8 mouse cellular contexts compared by ENCODE assay signal in genomic region chr17:35829737-35830136, GRCm38 (mm10). TPM values are rescaled to one million over a fixed set of nuclear protein-coding genes. Genes with fewer than 3 reads are reported as not detected.
DNase-seq lines count a peak whose midpoint lies in the region; ATAC-seq lines count a peak whose summit lies in the region.

No protein-coding gene starts in this region.

- DNase-seq in A20 (ENCODE audit: low read depth, low spot score): peak; percentile 90
- peak; percentile 84 for DNase-seq in adrenal gland, postnatal 25 days
- DNase-seq in liver, embryonic 13.5 days: peak; percentile 78
- DNase-seq in natural killer cell, adult 2 months (ENCODE audit: low spot score in 2 of 2): peak; percentile 83 to 90

- peak; percentile 33; the same call in 1 of the 2 replicates for ATAC-seq in embryonic facial prominence, embryonic 13.5 days (ENCODE audit: insufficient number of reproducible peaks, insufficient read depth, low FRiP score, low TSS enrichment, low read depth)
- ATAC-seq in heart, embryonic 11.5 days (replicated peaks; ENCODE audit: insufficient number of reproducible peaks, low FRiP score, low TSS enrichment): peak; percentile 60
- ATAC-seq in kidney, embryonic 14.5 days (ENCODE audit: low FRiP score, low TSS enrichment): peak; percentile 75
- peak; percentile 68 for ATAC-seq in liver, embryonic 13.5 days (ENCODE audit: low read depth)
- peak; percentile 82 for ATAC-seq in stomach, embryonic 16.5 days (ENCODE audit: insufficient read depth, low FRiP score)

- H3K4me3 ChIP-seq in embryonic facial prominence, embryonic 13.5 days: 0 out of 2 replicates have a peak overlapping the region, but pooled peaks have one; percentile 7
- H3K4me3 ChIP-seq in heart, embryonic 11.5 days (ENCODE audit: low read depth, low read length): no peak overlapping the region
- peak overlapping the region; percentile 7 for H3K4me3 ChIP-seq in kidney, embryonic 14.5 days (ENCODE audit: low read length)
- 0 out of 2 replicates have a peak overlapping the region, but pooled peaks have one; percentile 6 for H3K4me3 ChIP-seq in liver, embryonic 13.5 days (replicated peaks)
- H3K4me3 ChIP-seq in stomach, embryonic 16.5 days (replicated peaks; ENCODE audit: low read length): no peak overlapping the region; the same call in 1 of the 2 replicates

- H3K27me3 ChIP-seq in embryonic facial prominence, embryonic 13.5 days: no peaks in the 10 kb centered on the region
- H3K27me3 ChIP-seq in heart, embryonic 11.5 days (ENCODE audit: control insufficient read depth, insufficient read depth, low read length): no peaks in the 10 kb centered on the region
- no peaks in the 10 kb centered on the region for H3K27me3 ChIP-seq in kidney, embryonic 14.5 days (ENCODE audit: control insufficient read depth, insufficient read depth, low read length)
- no peaks in the 10 kb centered on the region for H3K27me3 ChIP-seq in liver, embryonic 13.5 days
- H3K27me3 ChIP-seq in stomach, embryonic 16.5 days (ENCODE audit: control insufficient read depth, insufficient read depth, low read length): no peaks in the 10 kb centered on the region

- WGBS in embryonic facial prominence, embryonic 13.5 days: 3% methylated on average over 21 of the region's 21 CpGs
- WGBS in heart, embryonic 11.5 days (ENCODE audit: insufficient replicate concordance): 2% methylated on average over 21 of the region's 21 CpGs
- WGBS in kidney, embryonic 14.5 days: 2% methylated on average over 21 of the region's 21 CpGs
- 4% methylated on average over 21 of the region's 21 CpGs for WGBS in liver, embryonic 13.5 days (ENCODE audit: insufficient replicate concordance)
- WGBS in stomach, embryonic 16.5 days: under 1% methylated on average over 21 of the region's 21 CpGs

- H3K36me3 ChIP-seq in embryonic facial prominence, embryonic 13.5 days: peaks cover 90% of the 10 kb centered on the region
- peaks cover 41% of the 10 kb centered on the region for H3K36me3 ChIP-seq in heart, embryonic 11.5 days (ENCODE audit: control insufficient read depth, insufficient read depth, low read length)
- peaks cover 51% of the 10 kb centered on the region for H3K36me3 ChIP-seq in kidney, embryonic 14.5 days (ENCODE audit: control insufficient read depth, insufficient read depth, low read length)
- peaks cover 75% of the 10 kb centered on the region for H3K36me3 ChIP-seq in liver, embryonic 13.5 days
- peaks cover 23% of the 10 kb centered on the region for H3K36me3 ChIP-seq in stomach, embryonic 16.5 days (ENCODE audit: control insufficient read depth, insufficient read depth, low read length)

- H3K4me2 ChIP-seq in embryonic facial prominence, embryonic 13.5 days: peak overlapping the region; percentile 42
- H3K4me2 ChIP-seq in heart, embryonic 11.5 days: no peak overlapping the region; the same call in 1 of the 2 replicates
- 0 out of 2 replicates have a peak overlapping the region, but pooled peaks have one; percentile 5 for H3K4me2 ChIP-seq in kidney, embryonic 14.5 days (replicated peaks; ENCODE audit: low read depth, low read length)
- H3K4me2 ChIP-seq in liver, embryonic 13.5 days: peak overlapping the region; percentile 48
- peak overlapping the region; percentile 42 for H3K4me2 ChIP-seq in stomach, embryonic 16.5 days (ENCODE audit: low read depth, low read length)

- H3K9ac ChIP-seq in embryonic facial prominence, embryonic 13.5 days: 0 out of 2 replicates have a peak overlapping the region, but pooled peaks have one; percentile 54
- no peak overlapping the region for H3K9ac ChIP-seq in heart, embryonic 11.5 days (ENCODE audit: low read depth, low read length)
- no peak overlapping the region for H3K9ac ChIP-seq in kidney, embryonic 14.5 days (ENCODE audit: low read depth, low read length)
- H3K9ac ChIP-seq in liver, embryonic 13.5 days: peak overlapping the region; percentile 50; the same call in 1 of the 2 replicates
- peak overlapping the region; percentile 49 for H3K9ac ChIP-seq in stomach, embryonic 16.5 days (ENCODE audit: low read length)

- H3K9me3 ChIP-seq in embryonic facial prominence, embryonic 13.5 days: no peaks in the 10 kb centered on the region
- no peaks in the 10 kb centered on the region for H3K9me3 ChIP-seq in heart, embryonic 11.5 days (replicated peaks; ENCODE audit: control insufficient read depth, low read length)
- H3K9me3 ChIP-seq in kidney, embryonic 14.5 days (ENCODE audit: control insufficient read depth, low read length): no peaks in the 10 kb centered on the region
- no peaks in the 10 kb centered on the region for H3K9me3 ChIP-seq in liver, embryonic 13.5 days (replicated peaks)
- H3K9me3 ChIP-seq in stomach, embryonic 16.5 days (replicated peaks; ENCODE audit: control insufficient read depth, low read length): no peaks in the 10 kb centered on the region

- peak overlapping the region; percentile 60; the same call in 1 of the 2 replicates for H3K27ac ChIP-seq in embryonic facial prominence, embryonic 13.5 days
- 0 out of 2 replicates have a peak overlapping the region, but pooled peaks have one; percentile 24 for H3K27ac ChIP-seq in heart, embryonic 11.5 days (ENCODE audit: low read depth, low read length)
- H3K27ac ChIP-seq in kidney, embryonic 14.5 days (ENCODE audit: low read depth, low read length): no peak overlapping the region
- peak overlapping the region; percentile 47 for H3K27ac ChIP-seq in liver, embryonic 13.5 days
- H3K27ac ChIP-seq in stomach, embryonic 16.5 days (ENCODE audit: low read length): peak overlapping the region; percentile 63

- peaks cover 18% of the 10 kb centered on the region for H3K4me1 ChIP-seq in embryonic facial prominence, embryonic 13.5 days
- H3K4me1 ChIP-seq in heart, embryonic 11.5 days (ENCODE audit: control insufficient read depth, insufficient read depth, low read length): peaks cover 1% of the 10 kb centered on the region
- H3K4me1 ChIP-seq in kidney, embryonic 14.5 days (ENCODE audit: control insufficient read depth, insufficient read depth, low read length): peaks cover 12% of the 10 kb centered on the region; the same call in 1 of the 2 replicates
- peaks cover 76% of the 10 kb centered on the region for H3K4me1 ChIP-seq in liver, embryonic 13.5 days (replicated peaks)
- H3K4me1 ChIP-seq in stomach, embryonic 16.5 days (ENCODE audit: control insufficient read depth, insufficient read depth, low read length): peaks cover 24% of the 10 kb centered on the region

RNA-seq across cellular contexts. Expression of gene Flot1, which starts 6.7 kb away (rescaled TPM):
- total RNA-seq in adrenal gland, postnatal 25 days (2021): 61.0 and 94.1 TPM in 2 replicates
- 61.0 and 67.2 TPM in 2 replicates for polyA plus RNA-seq in embryonic facial prominence, embryonic 13.5 days (2015; fragmentation: Nextera tagmentation; extraction: Ambion mirVana)
- 71.3 and 74.0 TPM in 2 replicates for polyA plus RNA-seq in heart, embryonic 11.5 days (2014; fragmentation: Nextera tagmentation; extraction: Ambion mirVana)
- 35.9 and 36.1 TPM in 2 replicates for polyA plus RNA-seq in kidney, embryonic 14.5 days (2014; fragmentation: Nextera tagmentation; extraction: Ambion mirVana)
- 38.2 and 38.5 TPM in 2 replicates for polyA plus RNA-seq in liver, embryonic 13.5 days (2015; fragmentation: Nextera tagmentation; extraction: Ambion mirVana)
- polyA plus RNA-seq in stomach, embryonic 16.5 days (2015; fragmentation: Nextera tagmentation; extraction: Ambion mirVana): 55.8 and 58.2 TPM in 2 replicates

RNA-seq across cellular contexts. Expression of gene Ier3, which starts 8.3 kb away (rescaled TPM):
- 7.6 and 11.7 TPM in 2 replicates for total RNA-seq in adrenal gland, postnatal 25 days (2021)
- 20.1 and 27.7 TPM in 2 replicates for polyA plus RNA-seq in embryonic facial prominence, embryonic 13.5 days (2015; fragmentation: Nextera tagmentation; extraction: Ambion mirVana)
- 13.2 and 17.0 TPM in 2 replicates for polyA plus RNA-seq in heart, embryonic 11.5 days (2014; fragmentation: Nextera tagmentation; extraction: Ambion mirVana)
- polyA plus RNA-seq in kidney, embryonic 14.5 days (2014; fragmentation: Nextera tagmentation; extraction: Ambion mirVana): 6.8 and 7.7 TPM in 2 replicates
- polyA plus RNA-seq in liver, embryonic 13.5 days (2015; fragmentation: Nextera tagmentation; extraction: Ambion mirVana): 21.6 and 23.2 TPM in 2 replicates
- polyA plus RNA-seq in stomach, embryonic 16.5 days (2015; fragmentation: Nextera tagmentation; extraction: Ambion mirVana): 22.1 and 24.4 TPM in 2 replicates

RNA-seq across cellular contexts. Expression of gene Tubb5, which starts 8.4 kb away (rescaled TPM):
- total RNA-seq in adrenal gland, postnatal 25 days (2021): 192 and 221 TPM in 2 replicates
- 1,166 and 1,221 TPM in 2 replicates for polyA plus RNA-seq in embryonic facial prominence, embryonic 13.5 days (2015; fragmentation: Nextera tagmentation; extraction: Ambion mirVana)
- 855 and 931 TPM in 2 replicates for polyA plus RNA-seq in heart, embryonic 11.5 days (2014; fragmentation: Nextera tagmentation; extraction: Ambion mirVana)
- 1,061 and 1,103 TPM in 2 replicates for polyA plus RNA-seq in kidney, embryonic 14.5 days (2014; fragmentation: Nextera tagmentation; extraction: Ambion mirVana)
- 520 and 547 TPM in 2 replicates for polyA plus RNA-seq in liver, embryonic 13.5 days (2015; fragmentation: Nextera tagmentation; extraction: Ambion mirVana)
- polyA plus RNA-seq in stomach, embryonic 16.5 days (2015; fragmentation: Nextera tagmentation; extraction: Ambion mirVana): 649 and 665 TPM in 2 replicates

RNA-seq across cellular contexts. Expression of gene Mdc1, which starts 11.6 kb away (rescaled TPM):
- total RNA-seq in adrenal gland, postnatal 25 days (2021): 30.1 and 31.1 TPM in 2 replicates
- polyA plus RNA-seq in embryonic facial prominence, embryonic 13.5 days (2015; fragmentation: Nextera tagmentation; extraction: Ambion mirVana): 15.7 and 21.0 TPM in 2 replicates
- 19.0 and 19.5 TPM in 2 replicates for polyA plus RNA-seq in heart, embryonic 11.5 days (2014; fragmentation: Nextera tagmentation; extraction: Ambion mirVana)
- polyA plus RNA-seq in kidney, embryonic 14.5 days (2014; fragmentation: Nextera tagmentation; extraction: Ambion mirVana): 13.1 and 16.5 TPM in 2 replicates
- 8.0 and 8.8 TPM in 2 replicates for polyA plus RNA-seq in liver, embryonic 13.5 days (2015; fragmentation: Nextera tagmentation; extraction: Ambion mirVana)
- 11.7 and 16.2 TPM in 2 replicates for polyA plus RNA-seq in stomach, embryonic 16.5 days (2015; fragmentation: Nextera tagmentation; extraction: Ambion mirVana)

RNA-seq across cellular contexts. Expression of gene Nrm, which starts 31.4 kb away (rescaled TPM):
- 8.7 and 9.8 TPM in 2 replicates for total RNA-seq in adrenal gland, postnatal 25 days (2021)
- polyA plus RNA-seq in embryonic facial prominence, embryonic 13.5 days (2015; fragmentation: Nextera tagmentation; extraction: Ambion mirVana): 49.0 and 53.5 TPM in 2 replicates
- polyA plus RNA-seq in heart, embryonic 11.5 days (2014; fragmentation: Nextera tagmentation; extraction: Ambion mirVana): 44.5 and 48.1 TPM in 2 replicates
- 53.2 and 65.2 TPM in 2 replicates for polyA plus RNA-seq in kidney, embryonic 14.5 days (2014; fragmentation: Nextera tagmentation; extraction: Ambion mirVana)
- 23.0 and 25.4 TPM in 2 replicates for polyA plus RNA-seq in liver, embryonic 13.5 days (2015; fragmentation: Nextera tagmentation; extraction: Ambion mirVana)
- polyA plus RNA-seq in stomach, embryonic 16.5 days (2015; fragmentation: Nextera tagmentation; extraction: Ambion mirVana): 48.9 and 51.5 TPM in 2 replicates

Comparison
In these comparisons a context has a peak if more than half of its experiments do, and no peak if none do; other contexts are left out.
1. H3K4me3 ChIP-seq: peak in embryonic facial prominence, embryonic 13.5 days (single experiment), kidney, embryonic 14.5 days (single experiment) and liver, embryonic 13.5 days (single experiment); none in heart, embryonic 11.5 days (single experiment) and stomach, embryonic 16.5 days (single experiment).
2. H3K9ac ChIP-seq: peak in embryonic facial prominence, embryonic 13.5 days (single experiment), liver, embryonic 13.5 days (single experiment) and stomach, embryonic 16.5 days (single experiment); none in heart, embryonic 11.5 days (single experiment) and kidney, embryonic 14.5 days (single experiment).
3. Peak in every context shown above with its lines, with median percentiles within 50 percentile points of each other: DNase-seq and ATAC-seq.